Mouse (Mus musculus) liver, adult 2 months (tissue): ENCODE data around the gene Kiss1. TPM values are rescaled to one million over a fixed set of nuclear protein-coding genes. Genes with fewer than 3 reads are reported as not detected.

Experiments used
- DNase-seq: peaks from one replicate; pipeline ENCODE4 v3.0.0-alpha.2; 2011; ENCODE audit warnings: low read depth, low spot score; ENCODE audit errors: extremely low read depth
- H3K27ac ChIP-seq: fragments of 200-500 bp; replicated peaks from 2 replicates; pipeline ENCODE4 v1.5.1; 2012; ENCODE audit warnings: low read depth, mild to moderate bottlenecking, control low read depth, inconsistent platforms, low read length; ENCODE audit not compliant: insufficient read depth
- H3K27me3 ChIP-seq: fragments of 200-500 bp; 2 replicates; pipeline ENCODE4 v1.6.1; 2012; ENCODE audit warnings: mild to moderate bottlenecking, moderate library complexity, low read length, inconsistent platforms; ENCODE audit not compliant: control insufficient read depth, insufficient read depth
- H3K36me3 ChIP-seq: fragments of 200-500 bp; 2 replicates; pipeline ENCODE4 v1.6.1; 2012; ENCODE audit warnings: low read length, inconsistent platforms; ENCODE audit not compliant: control insufficient read depth, insufficient read depth
- H3K4me1 ChIP-seq: fragments of 200-500 bp; 2 replicates; pipeline ENCODE4 v1.6.1; 2011; ENCODE audit warnings: low read length; ENCODE audit not compliant: control insufficient read depth, insufficient read depth
- H3K4me3 ChIP-seq: fragments of 200-500 bp; 2 replicates; pipeline ENCODE4 v1.5.1; 2011; ENCODE audit warnings: low read depth, mild to moderate bottlenecking, control low read depth, low read length, moderate library complexity; ENCODE audit not compliant: insufficient read depth
- H3K79me2 ChIP-seq: fragments of 200-500 bp; 2 replicates; pipeline ENCODE4 v1.6.1; 2012; ENCODE audit warnings: inconsistent platforms, mild to moderate bottlenecking, low read length, moderate library complexity; ENCODE audit not compliant: control insufficient read depth, insufficient read depth
- H3K9ac ChIP-seq: fragments of 200-500 bp; 2 replicates; pipeline ENCODE4 v1.6.1; 2012; ENCODE audit warnings: low read depth, mild to moderate bottlenecking, control low read depth, inconsistent platforms, low read length
- CTCF ChIP-seq: fragments of 200-500 bp; IDR thresholded peaks from 2 replicates; pipeline ENCODE4 v1.5.1; 2011; ENCODE audit warnings: low read depth, low read length, control low read depth
- POLR2A ChIP-seq: fragments of 200-500 bp; IDR thresholded peaks from 2 replicates; pipeline ENCODE4 v1.6.1; 2011; ENCODE audit warnings: low read length, control low read depth; ENCODE audit not compliant: insufficient read depth; ENCODE audit errors: extremely low read depth
- WGBS: fragments of 180-500 bp; shearing (Covaris S2); methylation state at CpG from one replicate; pipeline ENCODE4 v1.1.7; 2018; 5-methylcytosine and 5-hydroxymethylcytosine counted together
- polyA plus RNA-seq: library from polyadenylated mRNA; depleted of rRNA; stranded (reverse); fragments of >200 nt; gene quantifications from 2 replicates; pipeline ENCODE4 v1.2.3, GENCODE M21; 2012
- total RNA-seq: library from RNA; depleted of rRNA; stranded (reverse); fragments of >200 nt; gene quantifications from 2 replicates; pipeline ENCODE4 v1.2.3, GENCODE M21; 2014

The Kiss1 gene
- total and polyA plus RNA-seq, 2 experiments: not detected

DNA sequence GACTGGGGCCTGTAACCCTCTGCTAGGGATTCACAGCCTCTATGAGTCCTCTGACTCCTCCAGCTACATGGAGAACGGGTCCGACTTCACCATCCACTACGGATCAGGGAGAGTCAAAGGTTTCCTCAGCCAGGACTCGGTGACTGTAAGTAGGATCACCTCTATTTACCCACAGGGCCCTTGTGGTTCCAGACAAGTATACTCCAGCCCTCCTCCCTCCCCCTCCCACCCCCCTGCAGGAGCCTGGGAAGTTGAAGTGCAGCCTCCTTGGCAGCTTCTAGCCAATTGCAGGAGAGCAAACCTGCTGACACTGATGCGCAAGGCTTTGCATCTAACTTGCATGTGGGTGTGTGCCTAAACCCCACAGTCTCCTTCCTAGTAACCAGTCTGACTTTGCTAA is 33.8 kb downstream of the Kiss1 start:
- Histone ChIP-seq H3K79me2 (no peaks in the 10 kb centered on the region), H3K27me3 (no peaks in the 10 kb centered on the region), H3K36me3 (no peaks in the 10 kb centered on the region), H3K4me3 (no peak overlapping the region), H3K9ac (no peak overlapping the region), H3K27ac (no peak overlapping the region), H3K4me1 (no peaks in the 10 kb centered on the region; the same call in 1 of the 2 replicates)
- no peak for DNase-seq
- no peak for TF ChIP-seq CTCF
- TF ChIP-seq POLR2A: no peak
- 82% methylated on average over 5 of the region's 5 CpGs for WGBS

DNA sequence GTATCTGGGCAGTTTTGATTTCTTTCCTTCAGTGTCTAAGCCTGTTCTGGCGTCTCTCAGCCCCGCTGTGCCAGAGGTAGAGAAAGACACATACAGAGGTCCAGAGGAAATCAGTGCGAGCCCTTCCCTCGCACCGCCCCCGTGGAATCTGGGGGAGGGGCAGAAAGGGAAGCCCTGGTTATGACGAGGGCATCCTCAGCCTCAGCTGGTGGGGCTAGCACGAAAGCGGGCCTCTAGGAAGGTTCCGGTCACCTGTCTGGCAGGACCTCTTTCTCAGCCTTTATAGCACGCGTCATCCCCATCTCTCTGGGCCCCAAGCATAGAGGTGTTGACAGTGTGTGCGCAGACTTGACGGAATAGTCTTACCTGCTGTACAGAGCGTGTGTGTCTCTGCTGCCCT is 34.2 kb downstream of the Kiss1 start:
- Histone ChIP-seq H3K4me1 (no peaks in the 10 kb centered on the region; the same call in 1 of the 2 replicates), H3K9ac (no peak overlapping the region), H3K4me3 (no peak overlapping the region), H3K36me3 (no peaks in the 10 kb centered on the region), H3K27ac (no peak overlapping the region), H3K79me2 (no peaks in the 10 kb centered on the region), H3K27me3 (no peaks in the 10 kb centered on the region)
- DNase-seq: no peak
- 80% methylated on average over 15 of the region's 15 CpGs for WGBS
- TF ChIP-seq POLR2A (no peak), CTCF (no peak)

DNA sequence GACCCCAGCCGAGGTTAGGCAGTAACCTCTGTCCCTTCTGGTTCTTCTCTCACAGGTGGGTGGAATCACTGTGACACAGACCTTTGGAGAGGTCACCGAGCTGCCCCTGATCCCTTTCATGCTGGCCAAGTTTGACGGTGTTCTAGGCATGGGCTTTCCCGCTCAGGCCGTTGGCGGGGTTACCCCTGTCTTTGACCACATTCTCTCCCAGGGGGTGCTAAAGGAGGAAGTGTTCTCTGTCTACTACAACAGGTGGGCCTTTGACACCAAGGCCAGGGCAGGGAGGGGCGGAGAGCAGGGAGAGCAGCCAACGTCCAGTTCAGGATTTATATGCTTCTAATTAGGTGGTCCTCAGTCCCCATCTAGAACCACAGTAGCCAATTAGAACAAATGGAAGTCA is 34.7 kb downstream of the Kiss1 start:
- Histone ChIP-seq H3K4me1 (peaks cover 3% of the 10 kb centered on the region; the same call in 1 of the 2 replicates), H3K36me3 (no peaks in the 10 kb centered on the region), H3K27ac (no peak overlapping the region), H3K4me3 (no peak overlapping the region), H3K9ac (no peak overlapping the region), H3K27me3 (no peaks in the 10 kb centered on the region), H3K79me2 (no peaks in the 10 kb centered on the region)
- 56% methylated on average over 8 of the region's 8 CpGs for WGBS
- DNase-seq: no peak
- TF ChIP-seq POLR2A (no peak), CTCF (no peak)

DNA sequence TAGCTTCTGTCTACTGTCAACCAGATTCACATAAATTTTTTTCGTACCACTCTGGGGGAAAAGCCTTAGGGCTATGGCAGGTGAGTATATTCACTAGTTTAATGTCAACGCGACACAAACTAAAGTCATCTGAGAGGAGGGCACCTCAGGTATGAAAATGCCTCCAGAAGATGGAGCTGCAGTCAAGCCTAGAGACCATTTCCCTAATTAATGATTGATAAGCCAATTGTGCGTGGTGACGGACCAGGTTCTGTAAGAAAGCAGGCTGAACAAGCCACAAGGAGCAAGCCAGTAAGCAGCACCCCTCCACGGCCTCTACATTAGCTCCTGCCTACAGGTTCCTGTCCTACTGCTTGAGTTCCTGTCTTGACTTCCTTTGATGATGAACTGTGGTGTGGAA is 39.3 kb downstream of the Kiss1 start:
- Histone ChIP-seq H3K27ac (peak overlapping the region; percentile 98), H3K4me3 (no peak overlapping the region), H3K79me2 (peaks cover 18% of the 10 kb centered on the region; the same call in 1 of the 2 replicates), H3K36me3 (no peaks in the 10 kb centered on the region), H3K9ac (peak overlapping the region; percentile 7), H3K27me3 (no peaks in the 10 kb centered on the region), H3K4me1 (peaks cover 15% of the 10 kb centered on the region)
- TF ChIP-seq POLR2A (no peak), CTCF (peak; percentile 19; the same call in 1 of the 2 replicates)
- peak; percentile 85 for DNase-seq
- 53% methylated on average over 6 of the region's 6 CpGs for WGBS

DNA sequence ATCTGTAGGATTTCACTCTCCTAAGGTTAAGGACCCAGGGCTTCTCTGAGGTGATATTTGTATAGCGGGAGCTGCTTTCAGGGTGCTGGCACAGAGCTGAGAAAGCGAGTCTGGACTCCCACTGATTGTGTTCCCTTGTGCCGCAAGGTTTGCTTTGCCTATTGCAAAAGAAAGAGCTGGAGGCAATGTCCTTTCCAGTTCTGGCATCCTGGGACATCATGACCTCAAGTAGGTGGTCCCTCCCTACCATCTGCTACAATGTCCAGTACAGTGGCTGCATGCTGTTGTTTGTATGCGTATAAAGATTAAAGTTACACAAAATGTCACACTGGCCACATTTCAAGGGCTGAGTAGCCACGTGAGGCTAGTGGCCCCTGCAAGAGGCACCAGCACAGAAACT is 40.4 kb downstream of the Kiss1 start:
- H3K4me3 ChIP-seq: no peak overlapping the region
- H3K27ac ChIP-seq: peak overlapping the region; percentile 99
- H3K79me2 ChIP-seq: peaks cover 18% of the 10 kb centered on the region; the same call in 1 of the 2 replicates
- peak overlapping the region; percentile 72; the same call in 1 of the 2 replicates for H3K9ac ChIP-seq
- WGBS: 27% methylated on average over 5 of the region's 5 CpGs
- peaks cover 20% of the 10 kb centered on the region for H3K4me1 ChIP-seq
- no peaks in the 10 kb centered on the region for H3K27me3 ChIP-seq
- no peaks in the 10 kb centered on the region for H3K36me3 ChIP-seq
- no peak for TF ChIP-seq CTCF
- peak; percentile 100 for DNase-seq

DNA sequence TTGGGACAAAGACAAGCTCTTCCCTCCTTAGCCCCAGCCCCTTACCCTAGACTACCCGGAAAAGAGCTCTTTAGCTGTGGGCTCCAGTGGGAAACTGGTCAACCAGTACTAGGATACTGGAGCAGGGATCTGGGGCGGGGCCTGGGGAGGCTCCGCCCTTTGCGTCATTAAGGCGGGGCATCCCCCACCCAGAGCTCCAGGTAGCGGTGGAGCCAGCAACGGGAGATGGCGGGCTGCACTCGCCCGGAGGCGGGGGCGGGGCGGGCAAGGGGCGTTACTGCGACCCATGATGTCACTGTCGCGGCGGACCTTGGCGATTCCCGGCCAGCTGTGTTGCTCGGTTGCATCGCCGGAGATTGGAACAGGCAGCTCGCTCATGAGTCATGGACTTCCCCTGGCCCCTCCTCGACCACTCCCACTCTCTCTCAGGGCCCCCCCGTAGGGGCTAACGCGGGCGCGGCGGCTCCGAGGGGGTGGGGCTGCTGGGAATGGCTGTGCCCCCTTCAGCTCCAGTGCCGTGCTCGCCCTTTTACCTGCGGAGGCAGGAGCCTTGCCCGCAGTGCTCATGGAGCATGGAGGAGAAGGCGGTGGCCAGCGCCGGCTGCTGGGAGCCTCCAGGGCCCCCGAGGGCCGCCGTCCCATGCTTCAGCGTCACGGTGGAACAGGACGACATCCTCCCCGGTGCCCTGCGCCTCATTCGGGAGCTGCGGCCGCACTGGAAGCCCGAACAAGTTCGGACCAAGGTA is 41.8 kb downstream of the Kiss1 start, which contains the start of gene Etnk2:
Gene Etnk2, plus strand, starts transcription at position 297 of the 746 bp plus-strand sequence.
- no peaks in the 10 kb centered on the region for H3K27me3 ChIP-seq

More for the DNA sequence above, 41.8 kb downstream of the Kiss1 start, which contains the start of gene Etnk2:
- peak within 1 kb of the TSS; percentile 99 for H3K27ac ChIP-seq
- H3K36me3 ChIP-seq: no peaks in the 10 kb centered on the region
- H3K9ac ChIP-seq: peak within 1 kb of the TSS; percentile 98
- H3K4me1 ChIP-seq: peaks cover 30% of the 10 kb centered on the region
- TF ChIP-seq CTCF (no peak), POLR2A (peak; percentile 79; the same call in 1 of the 2 replicates)
- peaks cover 18% of the 10 kb centered on the region; the same call in 1 of the 2 replicates for H3K79me2 ChIP-seq
- WGBS: 1% methylated on average over 52 of the region's 52 CpGs
- peak within 1 kb of the TSS; percentile 87 for H3K4me3 ChIP-seq
- DNase-seq: peak; percentile 95
